Mouse (Mus musculus): ENCODE results near the gene Gnmt. TPM values are rescaled to one million over a fixed set of nuclear protein-coding genes. Genes with fewer than 3 reads are reported as not detected.

Gene Gnmt
- total and polyA plus RNA-seq, 2 experiments from 2014 or later, result 1.2 to 5.6 TPM

GRCm38 (mm10) chr17:46682654-46683389 is 46.1 kb downstream of the Gnmt start:
- Histone ChIP-seq H3K4me3 (ENCODE audit: low read length) (no peak overlapping the region), H3K4me2 (ENCODE audit: low read depth, low read length) (no peak overlapping the region), H3K27ac (no peak overlapping the region), H3K4me1 (ENCODE audit: insufficient read depth, low read length) (peaks cover 9% of the 10 kb centered on the region; the same call in 1 of the 2 replicates), H3K36me3 (ENCODE audit: insufficient read depth, low read length) (peaks cover 44% of the 10 kb centered on the region), H3K27me3 (ENCODE audit: insufficient read depth, low read length) (no peaks in the 10 kb centered on the region), H3K9ac (replicated peaks; ENCODE audit: low read length) (no peak overlapping the region), H3K9me3 (ENCODE audit: low read length) (no peaks in the 10 kb centered on the region)
- TF ChIP-seq CTCF (IDR thresholded peaks at IDR 0.05; ENCODE audit: low read depth), result no peak
- 84% methylated on average over 16 of the region's 16 CpGs for WGBS
- ATAC-seq (no peak), DNase-seq (ENCODE audit: low spot score) (no peak)

- H3K4me2 ChIP-seq (ENCODE audit: low read depth, low read length), result peak overlapping the region; percentile 86
- no peaks in the 10 kb centered on the region for H3K27me3 ChIP-seq (ENCODE audit: insufficient read depth, low read length)
- DNase-seq (ENCODE audit: low spot score) (no peak), ATAC-seq (no peak)
- H3K4me1 ChIP-seq (ENCODE audit: insufficient read depth, low read length), result peaks cover 9% of the 10 kb centered on the region; the same call in 1 of the 2 replicates
- H3K36me3 ChIP-seq (ENCODE audit: insufficient read depth, low read length), result peaks cover 47% of the 10 kb centered on the region
- no peak for TF ChIP-seq CTCF (IDR thresholded peaks at IDR 0.05; ENCODE audit: low read depth)
- peak overlapping the region; percentile 80 for H3K27ac ChIP-seq
- peak overlapping the region; percentile 68 for H3K9ac ChIP-seq (replicated peaks; ENCODE audit: low read length)
- WGBS, result 23% methylated on average over 12 of the region's 12 CpGs
- H3K4me3 ChIP-seq (ENCODE audit: low read length), result peak overlapping the region; percentile 82
- H3K9me3 ChIP-seq (ENCODE audit: low read length), result no peaks in the 10 kb centered on the region
These were observed 47.4 kb downstream of the Gnmt start for GRCm38 (mm10) chr17:46681466-46682118.

- TF ChIP-seq CTCF (IDR thresholded peaks at IDR 0.05; ENCODE audit: low read depth), result peak; percentile 42
- H3K9ac ChIP-seq (replicated peaks; ENCODE audit: low read length), result peak within 1 kb of the TSS; percentile 75
- peaks cover 48% of the 10 kb centered on the region for H3K36me3 ChIP-seq (ENCODE audit: insufficient read depth, low read length)
- H3K27ac ChIP-seq, result peak within 1 kb of the TSS; percentile 93
- peak; percentile 98 for ATAC-seq
- no peaks in the 10 kb centered on the region for H3K27me3 ChIP-seq (ENCODE audit: insufficient read depth, low read length)
- peaks cover 9% of the 10 kb centered on the region; the same call in 1 of the 2 replicates for H3K4me1 ChIP-seq (ENCODE audit: insufficient read depth, low read length)
- peak within 1 kb of the TSS; percentile 86 for H3K4me2 ChIP-seq (ENCODE audit: low read depth, low read length)
- peak within 1 kb of the TSS; percentile 82 for H3K4me3 ChIP-seq (ENCODE audit: low read length)
- H3K9me3 ChIP-seq (ENCODE audit: low read length), result no peaks in the 10 kb centered on the region
- peak; percentile 99 for DNase-seq (ENCODE audit: low spot score)
- WGBS, result under 1% methylated on average over 49 of the region's 49 CpGs
These were observed 48.1 kb downstream of the Gnmt start, which contains the start of gene Klhdc3 for GRCm38 (mm10) chr17:46680760-46681373. TSS of gene Klhdc3 (minus strand) at chr17:46680914.

GRCm38 (mm10) chr17:46679843-46680759 is 48.9 kb downstream of the Gnmt start:
- 1% methylated on average over 34 of the region's 34 CpGs for WGBS
- ATAC-seq, result peak; percentile 8
- peak; percentile 68 for DNase-seq (ENCODE audit: low spot score)

GRCm38 (mm10) chr17:46678911-46679310 is 50.1 kb downstream of the Gnmt start:
- no peaks in the 10 kb centered on the region for H3K27me3 ChIP-seq (ENCODE audit: insufficient read depth, low read length)
- peak overlapping the region; percentile 75; the same call in 1 of the 2 replicates for H3K9ac ChIP-seq (replicated peaks; ENCODE audit: low read length)
- H3K4me3 ChIP-seq (ENCODE audit: low read length), result 0 out of 2 replicates have a peak overlapping the region, but pooled peaks have one; percentile 82
- H3K27ac ChIP-seq, result no peak overlapping the region
- no peak for DNase-seq (ENCODE audit: low spot score)
- no peak for TF ChIP-seq CTCF (IDR thresholded peaks at IDR 0.05; ENCODE audit: low read depth)
- peaks cover 9% of the 10 kb centered on the region; the same call in 1 of the 2 replicates for H3K4me1 ChIP-seq (ENCODE audit: insufficient read depth, low read length)
- ATAC-seq, result no peak
- no peaks in the 10 kb centered on the region for H3K9me3 ChIP-seq (ENCODE audit: low read length)
- H3K36me3 ChIP-seq (ENCODE audit: insufficient read depth, low read length), result peaks cover 37% of the 10 kb centered on the region
- WGBS, result 64% methylated on average over 9 of the region's 9 CpGs
- peak overlapping the region; percentile 66 for H3K4me2 ChIP-seq (ENCODE audit: low read depth, low read length)

More at GRCm38 (mm10) chr17:46679843-46680759, 48.9 kb downstream of the Gnmt start:
- Histone ChIP-seq H3K36me3 (ENCODE audit: insufficient read depth, low read length) (peaks cover 43% of the 10 kb centered on the region), H3K4me3 (ENCODE audit: low read length) (peak overlapping the region; percentile 82), H3K27ac (peak overlapping the region; percentile 93), H3K4me1 (ENCODE audit: insufficient read depth, low read length) (peaks cover 9% of the 10 kb centered on the region; the same call in 1 of the 2 replicates), H3K9ac (replicated peaks; ENCODE audit: low read length) (peak overlapping the region; percentile 75), H3K27me3 (ENCODE audit: insufficient read depth, low read length) (no peaks in the 10 kb centered on the region), H3K4me2 (ENCODE audit: low read depth, low read length) (peak overlapping the region; percentile 66), H3K9me3 (ENCODE audit: low read length) (no peaks in the 10 kb centered on the region)
- TF ChIP-seq CTCF (IDR thresholded peaks at IDR 0.05; ENCODE audit: low read depth), result peak; percentile 60
